Mouse (Mus musculus): ENCODE results near the gene Ap1m1. TPM values are rescaled to one million over a fixed set of nuclear protein-coding genes. Genes with fewer than 3 reads are reported as not detected.

Gene Ap1m1
- polyA plus RNA-seq, 1 experiment from 2014 or later = 120 TPM

GRCm38 (mm10) chr8:72271691-72272090 is 31.9 kb downstream of the Ap1m1 start:
- Histone ChIP-seq H3K4me2 (ENCODE audit: low read depth, low read length) (no peak overlapping the region), H3K9ac (ENCODE audit: low read length) (no peak overlapping the region), H3K27me3 (ENCODE audit: control insufficient read depth, insufficient read depth, low read length) (no peaks in the 10 kb centered on the region), H3K9me3 (replicated peaks; ENCODE audit: control insufficient read depth, low read length) (no peaks in the 10 kb centered on the region), H3K4me1 (ENCODE audit: control insufficient read depth, insufficient read depth, low read length) (peaks cover 7% of the 10 kb centered on the region; the same call in 1 of the 2 replicates), H3K27ac (ENCODE audit: low read length) (no peak overlapping the region), H3K36me3 (ENCODE audit: control insufficient read depth, insufficient read depth) (no peaks in the 10 kb centered on the region), H3K4me3 (ENCODE audit: low read length) (no peak overlapping the region)
- no peak for ATAC-seq (replicated peaks; ENCODE audit: extremely low read depth, insufficient read depth, low FRiP score)
- 74% methylated on average over 3 of the region's 3 CpGs for WGBS

DNA sequence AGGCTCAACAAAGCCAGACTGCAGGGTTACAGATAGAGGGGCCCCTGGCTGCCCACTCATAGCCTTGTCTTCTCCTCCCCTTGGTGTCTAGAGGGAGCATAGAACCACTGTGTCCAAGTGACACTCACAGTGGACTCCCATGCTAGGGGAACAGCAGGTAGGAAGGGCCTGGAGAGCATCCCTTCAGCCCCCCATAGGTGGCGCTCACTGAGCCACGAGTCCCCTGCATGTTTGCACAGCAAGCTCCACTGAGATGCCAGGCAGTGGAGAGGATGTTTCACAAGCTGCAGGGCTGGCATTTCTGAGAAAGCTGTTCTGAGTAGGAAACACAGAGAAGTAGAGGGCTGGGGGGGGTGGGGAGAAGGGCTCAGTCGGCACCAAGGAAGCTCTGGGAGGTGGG is 32.5 kb downstream of the Ap1m1 start:
- Histone ChIP-seq H3K4me3 (ENCODE audit: low read length) (no peak overlapping the region), H3K4me1 (ENCODE audit: control insufficient read depth, insufficient read depth, low read length) (peaks cover 10% of the 10 kb centered on the region; the same call in 1 of the 2 replicates), H3K4me2 (ENCODE audit: low read depth, low read length) (no peak overlapping the region), H3K9ac (ENCODE audit: low read length) (no peak overlapping the region), H3K27me3 (ENCODE audit: control insufficient read depth, insufficient read depth, low read length) (no peaks in the 10 kb centered on the region), H3K36me3 (ENCODE audit: control insufficient read depth, insufficient read depth) (no peaks in the 10 kb centered on the region), H3K9me3 (replicated peaks; ENCODE audit: control insufficient read depth, low read length) (no peaks in the 10 kb centered on the region), H3K27ac (ENCODE audit: low read length) (no peak overlapping the region)
- 16% methylated on average over 3 of the region's 3 CpGs for WGBS
- 0 out of 2 replicates have a peak, but pooled peaks have one; percentile 21 for ATAC-seq (replicated peaks; ENCODE audit: extremely low read depth, insufficient read depth, low FRiP score)

DNA sequence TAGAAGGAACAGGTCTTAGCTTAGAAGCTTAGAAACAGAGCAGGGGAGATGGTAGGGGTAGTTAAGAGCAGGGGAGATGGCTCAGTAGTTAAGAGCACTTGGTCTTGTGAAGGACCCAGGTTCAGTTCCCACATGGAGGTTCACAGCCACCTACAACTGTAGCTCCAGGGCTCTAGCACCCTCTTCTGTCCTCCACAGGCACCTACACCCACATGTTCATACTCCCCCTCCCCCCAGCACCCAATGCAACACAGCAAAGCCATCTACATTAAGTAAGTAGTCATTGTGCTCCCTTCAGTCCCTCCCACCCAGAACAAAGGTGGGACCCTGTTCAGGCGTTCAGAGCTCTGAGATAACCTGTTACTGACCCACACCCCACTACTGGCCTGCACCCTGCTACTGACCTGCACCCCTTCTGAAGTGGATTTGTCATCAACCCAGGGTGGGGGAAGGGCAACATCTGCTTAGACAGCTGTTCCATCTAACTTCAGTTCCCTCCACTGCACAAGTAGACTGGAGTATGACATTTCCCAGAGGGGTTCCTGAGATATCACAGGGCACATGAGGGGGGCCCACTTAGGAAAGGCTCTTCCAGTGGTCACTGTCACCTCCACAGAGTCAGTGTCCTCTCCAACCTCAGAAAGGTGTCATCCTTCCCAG is 33.4 kb downstream of the Ap1m1 start:
- Histone ChIP-seq H3K27ac (ENCODE audit: low read length) (no peak overlapping the region), H3K9ac (ENCODE audit: low read length) (no peak overlapping the region), H3K27me3 (ENCODE audit: control insufficient read depth, insufficient read depth, low read length) (no peaks in the 10 kb centered on the region), H3K4me1 (ENCODE audit: control insufficient read depth, insufficient read depth, low read length) (peaks cover 6% of the 10 kb centered on the region; the same call in 1 of the 2 replicates), H3K4me2 (ENCODE audit: low read depth, low read length) (no peak overlapping the region), H3K36me3 (ENCODE audit: control insufficient read depth, insufficient read depth) (no peaks in the 10 kb centered on the region), H3K9me3 (replicated peaks; ENCODE audit: control insufficient read depth, low read length) (no peaks in the 10 kb centered on the region), H3K4me3 (ENCODE audit: low read length) (no peak overlapping the region)
- no peak for ATAC-seq (replicated peaks; ENCODE audit: extremely low read depth, insufficient read depth, low FRiP score)
- 50% methylated on average over 1 of the region's 1 CpGs for WGBS

DNA sequence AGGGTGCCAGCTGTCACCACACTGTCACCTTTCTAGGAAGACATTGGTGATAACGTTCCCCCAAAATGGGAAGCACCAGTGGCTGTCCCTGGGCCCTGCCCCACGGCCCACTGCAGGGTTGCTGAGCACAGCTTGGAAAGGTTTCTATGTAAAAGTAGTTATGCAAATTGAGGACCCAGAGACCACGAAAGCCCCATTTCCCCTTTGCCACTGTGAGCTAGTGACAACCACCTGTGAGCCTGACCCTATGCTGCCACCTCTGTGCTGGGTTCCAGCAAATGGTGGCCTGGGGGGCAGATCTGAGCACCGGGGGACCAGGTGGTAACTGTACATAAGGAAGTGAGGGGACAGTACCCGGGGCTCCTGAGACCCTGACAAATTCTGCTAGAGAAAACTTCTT is 34.0 kb downstream of the Ap1m1 start:
- Histone ChIP-seq H3K36me3 (ENCODE audit: control insufficient read depth, insufficient read depth) (no peaks in the 10 kb centered on the region), H3K4me1 (ENCODE audit: control insufficient read depth, insufficient read depth, low read length) (peaks cover 4% of the 10 kb centered on the region; the same call in 1 of the 2 replicates), H3K27ac (ENCODE audit: low read length) (no peak overlapping the region), H3K27me3 (ENCODE audit: control insufficient read depth, insufficient read depth, low read length) (no peaks in the 10 kb centered on the region), H3K9me3 (replicated peaks; ENCODE audit: control insufficient read depth, low read length) (no peaks in the 10 kb centered on the region), H3K4me2 (ENCODE audit: low read depth, low read length) (no peak overlapping the region), H3K9ac (ENCODE audit: low read length) (no peak overlapping the region), H3K4me3 (ENCODE audit: low read length) (no peak overlapping the region)
- WGBS = 59% methylated on average over 5 of the region's 5 CpGs
- ATAC-seq (replicated peaks; ENCODE audit: extremely low read depth, insufficient read depth, low FRiP score) = no peak

DNA sequence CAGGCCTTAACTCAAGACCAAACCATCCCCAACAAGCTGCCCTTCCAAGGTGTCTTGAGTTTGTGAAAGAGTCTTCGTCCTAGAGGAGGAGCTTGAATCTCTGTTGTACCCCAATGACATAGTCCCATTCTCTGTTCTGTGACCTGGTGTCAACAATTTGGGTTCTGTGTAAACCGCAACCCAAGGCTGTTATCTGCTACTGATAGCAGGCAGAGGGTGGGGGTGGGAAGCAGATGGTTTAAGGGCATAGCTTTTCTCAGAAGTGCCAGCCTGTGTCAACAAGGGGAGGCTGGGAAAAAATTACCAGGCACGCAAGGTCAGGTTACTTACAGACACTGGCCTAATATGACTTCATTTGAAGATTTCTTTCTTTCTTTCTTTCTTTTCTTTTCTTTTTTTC is 37.4 kb downstream of the Ap1m1 start:
- no peaks in the 10 kb centered on the region for H3K36me3 ChIP-seq (ENCODE audit: control insufficient read depth, insufficient read depth)
- no peak overlapping the region for H3K27ac ChIP-seq (ENCODE audit: low read length)
- H3K9ac ChIP-seq (ENCODE audit: low read length) = no peak overlapping the region
- H3K4me3 ChIP-seq (ENCODE audit: low read length) = no peak overlapping the region
- H3K4me1 ChIP-seq (ENCODE audit: control insufficient read depth, insufficient read depth, low read length) = peaks cover 9% of the 10 kb centered on the region; the same call in 1 of the 2 replicates
- H3K9me3 ChIP-seq (replicated peaks; ENCODE audit: control insufficient read depth, low read length) = no peaks in the 10 kb centered on the region
- ATAC-seq (replicated peaks; ENCODE audit: extremely low read depth, insufficient read depth, low FRiP score) = no peak
- 40% methylated on average over 3 of the region's 3 CpGs for WGBS
- H3K27me3 ChIP-seq (ENCODE audit: control insufficient read depth, insufficient read depth, low read length) = no peaks in the 10 kb centered on the region
- H3K4me2 ChIP-seq (ENCODE audit: low read depth, low read length) = no peak overlapping the region

DNA sequence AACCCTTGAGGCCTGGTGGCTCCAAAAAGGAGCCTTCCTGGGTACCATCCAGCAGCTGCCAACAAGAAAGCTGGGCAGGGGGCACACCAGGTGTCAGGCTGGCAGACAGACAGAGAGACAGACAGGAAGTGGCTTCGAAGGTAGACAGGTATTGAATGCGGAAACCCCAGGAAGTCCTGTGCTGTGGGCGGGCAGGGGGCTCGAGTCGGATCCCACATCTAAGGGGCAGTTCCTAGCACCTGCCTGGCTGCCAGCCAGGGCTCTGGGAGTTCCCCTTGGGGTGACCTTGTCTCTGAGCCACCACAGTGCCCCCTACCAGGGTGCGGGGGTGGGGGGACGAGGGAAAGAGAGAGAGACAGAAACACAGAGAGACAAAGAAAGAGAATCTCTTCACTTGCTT is 39.3 kb downstream of the Ap1m1 start:
- no peak overlapping the region for H3K9ac ChIP-seq (ENCODE audit: low read length)
- WGBS = 77% methylated on average over 7 of the region's 7 CpGs
- no peak overlapping the region for H3K27ac ChIP-seq (ENCODE audit: low read length)
- H3K4me2 ChIP-seq (ENCODE audit: low read depth, low read length) = no peak overlapping the region
- no peak overlapping the region for H3K4me3 ChIP-seq (ENCODE audit: low read length)
- no peaks in the 10 kb centered on the region for H3K36me3 ChIP-seq (ENCODE audit: control insufficient read depth, insufficient read depth)
- no peaks in the 10 kb centered on the region for H3K9me3 ChIP-seq (replicated peaks; ENCODE audit: control insufficient read depth, low read length)
- H3K27me3 ChIP-seq (ENCODE audit: control insufficient read depth, insufficient read depth, low read length) = no peaks in the 10 kb centered on the region
- peak; percentile 25; the same call in 1 of the 2 replicates for ATAC-seq (replicated peaks; ENCODE audit: extremely low read depth, insufficient read depth, low FRiP score)
- H3K4me1 ChIP-seq (ENCODE audit: control insufficient read depth, insufficient read depth, low read length) = peaks cover 9% of the 10 kb centered on the region; the same call in 1 of the 2 replicates

GRCm38 (mm10) chr8:72281634-72282033 is 41.8 kb downstream of the Ap1m1 start:
- peak overlapping the region; percentile 65 for H3K27ac ChIP-seq (ENCODE audit: low read length)

DNA sequence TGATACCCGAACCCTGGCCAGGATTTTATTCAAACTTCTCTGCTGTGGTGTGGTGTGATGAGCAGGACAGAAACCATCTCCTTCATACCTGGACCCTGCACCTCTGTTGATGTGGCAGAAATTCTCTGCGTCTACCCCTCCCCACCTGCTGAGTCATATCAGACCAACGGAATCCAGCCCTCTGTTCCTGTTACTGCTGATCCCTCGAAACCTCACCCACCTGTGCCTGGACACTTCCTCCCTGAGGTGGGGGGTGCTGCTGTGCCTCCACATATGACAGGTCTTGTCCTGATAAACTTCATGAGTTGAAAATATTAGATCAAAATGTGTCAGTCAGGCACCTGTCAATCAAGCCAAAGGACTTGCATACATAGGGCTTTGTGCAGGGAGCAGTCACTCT is 45.5 kb downstream of the Ap1m1 start:
- WGBS = 58% methylated on average over 4 of the region's 4 CpGs
- H3K4me3 ChIP-seq (ENCODE audit: low read length) = no peak overlapping the region
- H3K9me3 ChIP-seq (replicated peaks; ENCODE audit: control insufficient read depth, low read length) = peaks cover 5% of the 10 kb centered on the region; the same call in 1 of the 2 replicates

More at GRCm38 (mm10) chr8:72281634-72282033, 41.8 kb downstream of the Ap1m1 start:
- ATAC-seq (replicated peaks; ENCODE audit: extremely low read depth, insufficient read depth, low FRiP score) = peak; percentile 58
- Histone ChIP-seq H3K4me1 (ENCODE audit: control insufficient read depth, insufficient read depth, low read length) (peaks cover 9% of the 10 kb centered on the region; the same call in 1 of the 2 replicates), H3K4me3 (ENCODE audit: low read length) (no peak overlapping the region), H3K27me3 (ENCODE audit: control insufficient read depth, insufficient read depth, low read length) (no peaks in the 10 kb centered on the region), H3K9me3 (replicated peaks; ENCODE audit: control insufficient read depth, low read length) (no peaks in the 10 kb centered on the region), H3K36me3 (ENCODE audit: control insufficient read depth, insufficient read depth) (no peaks in the 10 kb centered on the region), H3K4me2 (ENCODE audit: low read depth, low read length) (no peak overlapping the region), H3K9ac (ENCODE audit: low read length) (no peak overlapping the region)
- WGBS = 15% methylated on average over 3 of the region's 3 CpGs

GRCm38 (mm10) chr8:72289051-72289450 is 49.2 kb downstream of the Ap1m1 start:
- Histone ChIP-seq H3K4me1 (ENCODE audit: control insufficient read depth, insufficient read depth, low read length) (no peaks in the 10 kb centered on the region; the same call in 1 of the 2 replicates), H3K36me3 (ENCODE audit: control insufficient read depth, insufficient read depth) (no peaks in the 10 kb centered on the region)

More for the DNA sequence above, 45.5 kb downstream of the Ap1m1 start:
- no peak overlapping the region for H3K4me2 ChIP-seq (ENCODE audit: low read depth, low read length)
- H3K36me3 ChIP-seq (ENCODE audit: control insufficient read depth, insufficient read depth) = no peaks in the 10 kb centered on the region
- H3K4me1 ChIP-seq (ENCODE audit: control insufficient read depth, insufficient read depth, low read length) = peaks cover 6% of the 10 kb centered on the region; the same call in 1 of the 2 replicates
- no peak overlapping the region for H3K27ac ChIP-seq (ENCODE audit: low read length)
- no peak overlapping the region for H3K9ac ChIP-seq (ENCODE audit: low read length)
- no peak for ATAC-seq (replicated peaks; ENCODE audit: extremely low read depth, insufficient read depth, low FRiP score)
- H3K27me3 ChIP-seq (ENCODE audit: control insufficient read depth, insufficient read depth, low read length) = no peaks in the 10 kb centered on the region

More at GRCm38 (mm10) chr8:72289051-72289450, 49.2 kb downstream of the Ap1m1 start:
- Histone ChIP-seq H3K9ac (ENCODE audit: low read length) (no peak overlapping the region), H3K4me2 (ENCODE audit: low read depth, low read length) (no peak overlapping the region), H3K27ac (ENCODE audit: low read length) (no peak overlapping the region), H3K4me3 (ENCODE audit: low read length) (no peak overlapping the region), H3K27me3 (ENCODE audit: control insufficient read depth, insufficient read depth, low read length) (no peaks in the 10 kb centered on the region), H3K9me3 (replicated peaks; ENCODE audit: control insufficient read depth, low read length) (peaks cover 5% of the 10 kb centered on the region; the same call in 1 of the 2 replicates)
- no peak for ATAC-seq (replicated peaks; ENCODE audit: extremely low read depth, insufficient read depth, low FRiP score)
